Mouse (Mus musculus): ENCODE data around the gene Pax1. TPM values are rescaled to one million over a fixed set of nuclear protein-coding genes. Genes with fewer than 3 reads are reported as not detected.

Pax1 gene
- polyA plus RNA-seq, 1 experiment from 2014 or later, result not detected

- H3K4me2 ChIP-seq (replicated peaks; ENCODE audit: low read depth), result no peak overlapping the region
- no peak overlapping the region for H3K4me3 ChIP-seq (ENCODE audit: low read depth, low read length)
- H3K4me1 ChIP-seq (replicated peaks; ENCODE audit: control insufficient read depth, insufficient read depth, low read length), result no peaks in the 10 kb centered on the region
- H3K27me3 ChIP-seq (replicated peaks; ENCODE audit: control insufficient read depth, insufficient read depth, low read length), result no peaks in the 10 kb centered on the region
- no peak for TF ChIP-seq CTCF (IDR thresholded peaks at IDR 0.05; ENCODE audit: low read depth)
- H3K36me3 ChIP-seq (ENCODE audit: control insufficient read depth, insufficient read depth), result no peaks in the 10 kb centered on the region
- H3K9ac ChIP-seq (ENCODE audit: low read depth, low read length), result no peak overlapping the region
- ATAC-seq, result no peak
- H3K27ac ChIP-seq (ENCODE audit: low read depth, low read length), result no peak overlapping the region
- WGBS, result 67% methylated on average over 10 of the region's 10 CpGs
- no peaks in the 10 kb centered on the region for H3K9me3 ChIP-seq (ENCODE audit: control insufficient read depth)
Observed at GRCm38 (mm10) chr2:147424582-147425255, 63.0 kb downstream of the Pax1 start.

- Histone ChIP-seq H3K36me3 (ENCODE audit: control insufficient read depth, insufficient read depth) (no peaks in the 10 kb centered on the region), H3K9ac (ENCODE audit: low read depth, low read length) (no peak overlapping the region), H3K4me3 (ENCODE audit: low read depth, low read length) (no peak overlapping the region), H3K4me1 (replicated peaks; ENCODE audit: control insufficient read depth, insufficient read depth, low read length) (no peaks in the 10 kb centered on the region), H3K27ac (ENCODE audit: low read depth, low read length) (no peak overlapping the region), H3K27me3 (replicated peaks; ENCODE audit: control insufficient read depth, insufficient read depth, low read length) (no peaks in the 10 kb centered on the region), H3K4me2 (replicated peaks; ENCODE audit: low read depth) (no peak overlapping the region), H3K9me3 (ENCODE audit: control insufficient read depth) (no peaks in the 10 kb centered on the region)
- peak; percentile 43 for ATAC-seq
- no peak for TF ChIP-seq CTCF (IDR thresholded peaks at IDR 0.05; ENCODE audit: low read depth)
- WGBS, result 12% methylated on average over 1 of the region's 1 CpGs
Observed at GRCm38 (mm10) chr2:147429607-147430356, 68.1 kb downstream of the Pax1 start.

- TF ChIP-seq CTCF (IDR thresholded peaks at IDR 0.05; ENCODE audit: low read depth), result peak; percentile 66
- no peaks in the 10 kb centered on the region for H3K27me3 ChIP-seq (replicated peaks; ENCODE audit: control insufficient read depth, insufficient read depth, low read length)
- H3K27ac ChIP-seq (ENCODE audit: low read depth, low read length), result no peak overlapping the region
- no peaks in the 10 kb centered on the region for H3K36me3 ChIP-seq (ENCODE audit: control insufficient read depth, insufficient read depth)
- no peaks in the 10 kb centered on the region for H3K4me1 ChIP-seq (replicated peaks; ENCODE audit: control insufficient read depth, insufficient read depth, low read length)
- H3K9me3 ChIP-seq (ENCODE audit: control insufficient read depth), result no peaks in the 10 kb centered on the region
- H3K9ac ChIP-seq (ENCODE audit: low read depth, low read length), result no peak overlapping the region
- 19% methylated on average over 5 of the region's 5 CpGs for WGBS
- H3K4me3 ChIP-seq (ENCODE audit: low read depth, low read length), result no peak overlapping the region
- H3K4me2 ChIP-seq (replicated peaks; ENCODE audit: low read depth), result no peak overlapping the region
- no peak for ATAC-seq
Observed at GRCm38 (mm10) chr2:147433120-147433519, 71.4 kb downstream of the Pax1 start.

Other genes with a start within 250 kb of the Pax1 start
- gene Nkx2-2, start 167.7 kb upstream of the Pax1 start, polyA plus RNA-seq (2015; fragmentation: Nextera tagmentation; extraction: Ambion mirVana), result 1.3 and 1.4 TPM in 2 replicates

Measured in intestine, postnatal 0 days (tissue).